Mouse (Mus musculus) C2C12 (cell line): ENCODE data around the gene Chst15.

Experiments
- CEBPB ChIP-seq: IDR thresholded peaks from one replicate; pipeline ENCODE4 v1.6.1; 2011; ENCODE audit warnings: low read depth, mild to moderate bottlenecking, control low read depth, moderate library complexity
- CTCF ChIP-seq: IDR thresholded peaks from one replicate; pipeline ENCODE4 v1.5.1; 2011; ENCODE audit not compliant: control insufficient read depth, insufficient read depth, insufficient read length
- FOSL1 ChIP-seq: IDR thresholded peaks from one replicate; pipeline ENCODE4 v1.8.0; 2011; ENCODE audit warnings: mild to moderate bottlenecking, low read length; ENCODE audit not compliant: poor library complexity, insufficient read depth, severe bottlenecking
- MAX ChIP-seq: IDR thresholded peaks from one replicate; pipeline ENCODE4 v1.6.1; 2011; ENCODE audit warnings: mild to moderate bottlenecking, control low read depth
- MYOG ChIP-seq: IDR thresholded peaks from one replicate; pipeline ENCODE4 v1.6.1; 2011; ENCODE audit not compliant: control insufficient read depth, insufficient read length; ENCODE audit errors: extremely low read depth

DNA sequence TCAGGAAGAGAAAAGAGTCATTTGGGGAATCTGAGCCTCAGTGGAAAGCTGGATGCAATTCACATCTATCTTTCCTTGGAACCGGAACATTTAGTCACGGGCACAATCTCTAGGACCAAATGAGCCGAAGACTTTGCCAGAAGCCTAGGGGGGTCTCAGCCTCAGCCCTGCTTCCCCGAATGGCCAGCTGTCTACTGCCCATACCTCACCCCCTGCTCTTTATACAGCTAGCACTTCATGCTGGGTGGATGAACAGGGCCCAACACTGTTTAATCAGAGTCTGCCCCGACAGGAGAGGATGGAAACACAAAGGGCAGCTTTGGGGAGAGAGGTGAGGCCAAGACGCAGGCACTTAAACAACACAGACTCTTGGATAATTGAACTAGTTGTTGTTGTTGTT is 53.8 kb downstream of the Chst15 start:
- TF ChIP-seq CTCF (no peak), CEBPB (no peak), MAX (no peak), FOSL1 (no peak), MYOG (no peak)
